Mouse (Mus musculus) small intestine, adult 2 months (tissue): ENCODE data around the gene Ubqln4. TPM values are rescaled to one million over a fixed set of nuclear protein-coding genes. Genes with fewer than 3 reads are reported as not detected.
A peak's percentile ranks its signal among the peaks of the same experiment; 100 is the strongest.
"Not testable (repeated sequence)": the region's sequence is repeated elsewhere in the genome, so short reads cannot be mapped to it uniquely, and the experiment has no call there.

ENCODE experiments used
- H3K27ac ChIP-seq: fragments of 200-500 bp; 2 replicates; pipeline ENCODE4 v1.5.1; 2012; ENCODE audit warnings: low read depth, low read length, control low read depth, inconsistent platforms; ENCODE audit not compliant: insufficient read depth
- H3K27me3 ChIP-seq: fragments of 200-500 bp; 2 replicates; pipeline ENCODE4 v1.6.1; 2012; ENCODE audit warnings: mild to moderate bottlenecking, moderate library complexity, low read length, inconsistent platforms; ENCODE audit not compliant: control insufficient read depth, insufficient read depth
- H3K36me3 ChIP-seq: fragments of 200-500 bp; 2 replicates; pipeline ENCODE4 v1.6.1; 2012; ENCODE audit warnings: mild to moderate bottlenecking, low read length, control low read depth, inconsistent platforms; ENCODE audit not compliant: control insufficient read depth, insufficient read depth
- H3K4me1 ChIP-seq: fragments of 200-500 bp; 2 replicates; pipeline ENCODE4 v1.6.1; 2012; ENCODE audit warnings: low read length, inconsistent platforms, mixed read lengths; ENCODE audit not compliant: control insufficient read depth, insufficient read depth, insufficient read length
- H3K4me3 ChIP-seq: fragments of 200-500 bp; 2 replicates; pipeline ENCODE4 v1.5.1; 2012; ENCODE audit warnings: low read depth, mild to moderate bottlenecking, control low read depth, inconsistent platforms, low read length, moderate library complexity
- CTCF ChIP-seq: fragments of 200-500 bp; IDR thresholded peaks from 2 replicates; pipeline ENCODE4 v1.5.1; 2012; ENCODE audit warnings: low read depth, mild to moderate bottlenecking, control low read depth, inconsistent platforms, low read length, moderate library complexity, mixed read lengths; ENCODE audit not compliant: insufficient replicate concordance, insufficient read length; ENCODE audit errors: extremely low read depth
- POLR2A ChIP-seq: fragments of 200-500 bp; IDR thresholded peaks from 2 replicates; pipeline ENCODE4 v1.6.1; 2012; ENCODE audit warnings: low read depth, mild to moderate bottlenecking, control low read depth, inconsistent platforms, low read length, moderate library complexity
- WGBS: fragments of 180-500 bp; shearing (Covaris S2); methylation state at CpG from one replicate; pipeline ENCODE4 v1.1.7; 2018; 5-methylcytosine and 5-hydroxymethylcytosine counted together
- polyA plus RNA-seq: library from polyadenylated mRNA; depleted of rRNA; stranded (reverse); fragments of >200 nt; gene quantifications from 2 replicates; pipeline ENCODE4 v1.2.3, GENCODE M21; 2012

The Ubqln4 gene
- polyA plus RNA-seq, 1 experiment, result 35.4 TPM

DNA sequence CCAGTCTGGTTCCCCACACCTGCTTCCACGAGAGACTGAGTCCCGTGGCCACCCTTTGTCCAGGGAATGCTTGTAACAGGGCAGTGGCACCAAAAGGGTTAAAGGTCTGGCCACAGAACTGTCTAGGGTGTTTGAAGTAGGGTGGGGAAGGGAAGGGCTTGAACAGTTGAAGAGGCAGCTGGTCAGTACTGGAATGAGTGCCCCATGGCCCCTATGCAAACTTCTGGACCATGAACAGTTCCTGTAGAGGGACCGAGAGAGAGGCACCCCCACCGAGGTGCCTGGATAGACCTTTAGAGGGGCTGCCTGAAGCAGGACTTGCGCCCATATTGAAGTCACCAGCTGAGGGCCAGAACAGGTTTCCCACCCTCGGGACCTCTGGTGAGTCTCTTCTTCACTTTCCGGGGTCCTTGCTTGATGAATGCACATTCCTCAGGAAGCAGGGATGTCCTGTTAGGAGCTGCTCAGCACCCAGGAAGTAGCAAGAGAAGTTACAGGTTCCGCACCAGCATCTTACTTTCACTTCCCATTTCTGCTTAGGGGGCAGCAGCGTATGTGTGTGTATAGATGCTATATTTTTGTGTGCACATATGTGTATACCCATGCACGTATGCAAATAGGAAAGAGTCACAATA is 39.5 kb downstream of the Ubqln4 start:
- WGBS, result 14% methylated on average over 10 of the region's 10 CpGs

DNA sequence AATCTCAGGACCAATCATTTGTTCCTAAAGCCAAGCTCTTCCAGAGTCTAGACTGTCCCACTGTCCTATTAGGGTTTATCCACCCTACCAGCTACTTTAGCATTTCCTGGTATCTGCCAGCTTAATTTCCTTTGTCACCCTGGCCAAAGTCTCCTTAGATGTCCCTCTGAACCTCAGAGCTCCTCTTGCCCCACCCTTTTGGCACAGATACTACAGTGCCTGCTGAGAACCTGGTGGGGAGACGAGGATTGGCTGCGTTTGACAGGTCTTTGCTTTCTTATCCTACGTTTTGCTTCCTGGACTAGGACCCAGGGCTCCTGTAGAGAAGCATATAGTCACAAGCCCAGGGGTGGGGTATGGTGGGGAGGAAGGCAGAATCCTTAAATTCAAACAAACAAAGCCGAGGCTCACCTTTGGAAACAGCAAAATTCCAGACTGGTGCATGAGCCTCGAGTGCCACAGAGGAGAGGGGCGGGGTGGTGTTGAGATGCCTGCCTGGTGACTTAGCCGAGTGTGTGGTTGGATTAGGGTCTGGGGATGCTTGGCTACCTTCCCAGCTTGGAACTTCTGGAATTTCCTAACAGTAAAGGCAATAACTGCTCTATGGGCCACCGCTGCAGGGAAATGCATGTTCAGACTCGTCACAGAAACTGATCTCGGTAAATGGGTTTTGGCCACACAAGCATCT is 40.5 kb downstream of the Ubqln4 start:
- 20% methylated on average over 10 of the region's 10 CpGs for WGBS
- H3K27me3 ChIP-seq, result no peaks in the 10 kb centered on the region
- TF ChIP-seq POLR2A (no peak), CTCF (no peak)
- H3K36me3 ChIP-seq, result no peaks in the 10 kb centered on the region
- peaks cover 6% of the 10 kb centered on the region; the same call in 1 of the 2 replicates for H3K4me1 ChIP-seq
- peak overlapping the region; percentile 98 for H3K27ac ChIP-seq
- peak overlapping the region; percentile 67 for H3K4me3 ChIP-seq

More for the DNA sequence above, 39.5 kb downstream of the Ubqln4 start:
- Histone ChIP-seq H3K4me3 (peak overlapping the region; percentile 80), H3K27me3 (no peaks in the 10 kb centered on the region), H3K4me1 (peaks cover 6% of the 10 kb centered on the region; the same call in 1 of the 2 replicates), H3K36me3 (peaks cover 5% of the 10 kb centered on the region), H3K27ac (peak overlapping the region; percentile 96)
- TF ChIP-seq POLR2A (0 out of 2 replicates have a peak, but pooled peaks have one; percentile 4), CTCF (no peak)

DNA sequence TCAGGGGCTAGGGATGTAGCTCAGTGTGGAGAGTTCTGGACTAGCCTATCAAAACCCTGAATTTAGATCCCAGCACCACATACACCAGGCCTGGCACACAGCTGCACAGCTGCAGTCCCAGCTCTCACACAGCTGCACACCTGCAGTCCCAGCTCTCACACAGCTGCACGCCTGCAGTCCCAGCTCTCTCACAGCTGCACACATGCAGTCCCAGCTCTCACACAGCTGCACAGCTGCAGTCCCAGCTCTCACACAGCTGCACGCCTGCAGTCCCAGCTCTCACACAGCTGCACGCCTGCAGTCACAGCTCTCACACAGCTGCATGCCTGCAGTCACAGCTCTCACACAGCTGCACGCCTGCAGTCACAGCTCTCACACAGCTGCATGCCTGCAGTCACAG is 43.0 kb downstream of the Ubqln4 start:
- H3K27me3 ChIP-seq, H3K4me3 ChIP-seq, H3K4me1 ChIP-seq, H3K36me3 ChIP-seq, H3K27ac ChIP-seq: not testable (repeated sequence)
- WGBS, result 93% methylated on average over 4 of the region's 4 CpGs

DNA sequence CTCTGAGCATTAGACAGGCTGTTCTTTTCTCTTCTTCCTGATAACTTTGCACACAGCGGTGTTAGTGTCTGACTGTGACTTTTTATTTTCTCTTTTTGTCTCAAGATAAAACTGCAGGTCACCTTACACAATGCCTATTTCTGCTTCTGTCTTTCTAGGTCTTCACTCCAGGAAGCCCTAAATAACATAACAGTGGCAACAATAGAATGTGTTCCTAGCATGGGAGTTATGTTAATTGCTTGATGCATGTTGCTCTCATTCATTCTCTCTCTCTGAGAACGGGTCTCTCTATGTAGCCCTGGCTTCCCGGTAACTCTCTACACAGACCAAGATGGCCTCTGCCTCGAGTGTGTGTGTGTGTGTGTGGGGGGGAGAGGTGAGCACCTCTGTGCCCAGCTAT is 48.9 kb downstream of the Ubqln4 start:
- H3K27ac ChIP-seq, result no peak overlapping the region
- no peaks in the 10 kb centered on the region; the same call in 1 of the 2 replicates for H3K4me1 ChIP-seq
- WGBS, result 79% methylated on average over 4 of the region's 4 CpGs
- H3K4me3 ChIP-seq, result no peak overlapping the region
- no peaks in the 10 kb centered on the region for H3K27me3 ChIP-seq
- no peaks in the 10 kb centered on the region; the same call in 1 of the 2 replicates for H3K36me3 ChIP-seq
- TF ChIP-seq POLR2A, result no peak
- no peak for TF ChIP-seq CTCF

DNA sequence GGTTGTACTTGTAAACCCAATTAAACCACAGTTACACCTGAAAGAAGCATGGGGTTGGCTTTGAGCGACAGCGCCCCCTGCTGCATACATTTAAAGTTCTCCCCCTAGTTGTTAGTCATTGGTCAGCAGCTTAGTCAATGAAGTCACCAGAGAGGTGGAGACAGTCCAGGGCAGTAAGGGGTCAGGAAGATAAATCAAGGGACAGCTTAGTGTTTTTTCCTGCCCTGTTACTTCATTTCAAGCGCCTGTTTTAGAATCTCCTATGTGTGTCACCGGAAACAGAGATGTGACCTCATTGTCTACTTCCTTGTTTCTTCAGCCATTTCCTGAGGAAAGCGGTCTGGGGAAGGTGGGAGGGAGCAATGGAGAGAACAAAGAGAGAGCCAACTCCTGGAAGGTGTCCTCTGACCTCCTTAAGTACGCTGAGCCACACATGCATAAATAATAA is 50.2 kb downstream of the Ubqln4 start:
- Histone ChIP-seq H3K27ac (no peak overlapping the region), H3K27me3 (no peaks in the 10 kb centered on the region), H3K4me1 (peaks cover 2% of the 10 kb centered on the region; the same call in 1 of the 2 replicates), H3K36me3 (peaks cover 2% of the 10 kb centered on the region; the same call in 1 of the 2 replicates), H3K4me3 (no peak overlapping the region)
- WGBS, result 12% methylated on average over 6 of the region's 6 CpGs
- TF ChIP-seq CTCF (peak; percentile 69; the same call in 1 of the 2 replicates), POLR2A (no peak)

DNA sequence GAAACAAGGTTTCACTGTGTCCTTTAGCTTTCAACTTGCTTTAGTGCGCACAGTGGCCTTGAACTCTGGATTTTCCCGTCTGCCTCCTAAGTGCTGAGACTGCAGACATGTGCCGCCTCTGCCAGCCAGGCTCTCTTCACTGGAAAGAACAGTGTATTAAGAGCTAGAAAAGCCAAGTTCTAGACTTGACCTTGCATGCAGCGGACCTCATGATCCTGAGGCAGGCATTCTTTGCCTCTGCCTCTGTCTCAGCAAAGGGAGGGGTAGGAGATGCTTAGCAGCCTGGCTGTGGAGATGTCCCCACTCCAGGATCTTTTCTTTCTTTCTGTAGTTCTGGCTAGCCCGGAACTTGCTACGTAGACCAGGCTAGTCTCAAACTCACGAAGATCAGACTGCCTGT is 51.3 kb downstream of the Ubqln4 start:
- TF ChIP-seq POLR2A (no peak), CTCF (no peak)
- 87% methylated on average over 7 of the region's 7 CpGs for WGBS
- H3K36me3 ChIP-seq, result peaks cover 2% of the 10 kb centered on the region; the same call in 1 of the 2 replicates
- no peak overlapping the region for H3K4me3 ChIP-seq
- no peak overlapping the region for H3K27ac ChIP-seq
- peaks cover 2% of the 10 kb centered on the region; the same call in 1 of the 2 replicates for H3K4me1 ChIP-seq
- H3K27me3 ChIP-seq, result no peaks in the 10 kb centered on the region

DNA sequence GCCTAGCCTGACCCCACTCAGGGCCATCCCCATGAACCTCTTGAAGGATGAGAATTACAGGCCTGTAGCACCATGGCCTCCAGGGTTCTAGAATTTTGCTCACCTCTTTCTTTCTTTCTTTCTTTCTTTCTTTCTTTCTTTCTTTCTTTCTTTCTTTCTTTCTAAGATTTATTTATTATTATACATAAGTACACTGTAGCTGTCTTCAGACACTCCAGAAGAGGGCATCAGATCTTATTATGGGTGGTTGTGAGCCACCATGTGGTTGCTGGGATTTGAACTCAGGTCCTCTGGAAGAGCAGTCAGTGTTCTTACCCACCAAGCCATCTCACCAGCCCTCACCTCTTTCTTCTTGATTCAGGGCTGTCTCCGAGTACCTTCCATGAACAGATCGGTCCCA is 52.1 kb downstream of the Ubqln4 start, which contains the start of gene Arhgef2:
Gene Arhgef2, plus strand, starts transcription at position 301 of the 400 bp plus-strand sequence.
- not testable (repeated sequence) for H3K36me3 ChIP-seq, H3K4me3 ChIP-seq, H3K27ac ChIP-seq, H3K27me3 ChIP-seq, H3K4me1 ChIP-seq
- 100% methylated on average over 2 of the region's 2 CpGs for WGBS
